Mouse (Mus musculus): ENCODE results near the gene Hyal3. TPM values are rescaled to one million over a fixed set of nuclear protein-coding genes. Genes with fewer than 3 reads are reported as not detected.

Hyal3 gene
- total and polyA plus RNA-seq, 3 experiments, result 2.3 to 6.8 TPM; not detected in 1

GRCm38 (mm10) chr9:107598385-107598784, 17.8 kb downstream of the Hyal3 start:
- Histone ChIP-seq H3K4me3 (ENCODE audit: control insufficient read depth in 1 of 2, insufficient read depth in 1 of 2, low read depth in 2 of 2, low read length in 2 of 2) (no peak overlapping the region), H3K4me1 (ENCODE audit: control insufficient read depth in 1 of 2, insufficient read depth in 2 of 2, low read length in 2 of 2) (peaks cover 0 to 15% of the 10 kb centered on the region in 2 experiments; a peak in 2 of 4 replicates), H3K27ac (ENCODE audit: control insufficient read depth, low read depth, low read length) (no peak overlapping the region), H3K9me3 (replicated peaks; ENCODE audit: insufficient read depth, low read length) (no peaks in the 10 kb centered on the region), H3K79me2 (ENCODE audit: control insufficient read depth, insufficient read depth, low read length, poor library complexity) (no peaks in the 10 kb centered on the region; the same call in 1 of the 2 replicates), H3K9ac (ENCODE audit: control insufficient read depth, low read depth, low read length, poor library complexity, severe bottlenecking) (no peak overlapping the region), H3K36me3 (ENCODE audit: control insufficient read depth in 1 of 2, insufficient read depth in 2 of 2, low read length in 2 of 2) (peaks cover 0 to 6% of the 10 kb centered on the region in 2 experiments; a peak in 3 of 4 replicates), H3K27me3 (ENCODE audit: control insufficient read depth in 1 of 2, insufficient read depth in 2 of 2, low read length in 2 of 2) (no peaks in the 10 kb centered on the region)
- TF ChIP-seq CTCF (IDR thresholded peaks at IDR 0.05 in 2 of 3, conservative IDR thresholded peaks at IDR 0.05 in 1 of 3; ENCODE audit: control insufficient read depth in 1 of 3, insufficient read depth in 1 of 3, low read depth in 2 of 3, low read length in 3 of 3, poor library complexity in 1 of 3, severe bottlenecking in 1 of 3) (no peak), HCFC1 (IDR thresholded peaks at IDR 0.05; ENCODE audit: low read depth, low read length) (no peak), ZNF384 (IDR thresholded peaks at IDR 0.05; ENCODE audit: low read depth, low read length) (no peak), KAT2A (conservative IDR thresholded peaks at IDR 0.05; ENCODE audit: low read depth, low read length) (no peak), UBTF (IDR thresholded peaks at IDR 0.05; ENCODE audit: borderline replicate concordance, insufficient read depth, low read depth, low read length) (no peak), POLR2AphosphoS2 (IDR thresholded peaks at IDR 0.05; ENCODE audit: low read length) (no peak), MAZ (IDR thresholded peaks at IDR 0.05; ENCODE audit: low read depth, low read length) (no peak)
- DNase-seq (ENCODE audit: low read depth, low spot score), result no peak

DNA sequence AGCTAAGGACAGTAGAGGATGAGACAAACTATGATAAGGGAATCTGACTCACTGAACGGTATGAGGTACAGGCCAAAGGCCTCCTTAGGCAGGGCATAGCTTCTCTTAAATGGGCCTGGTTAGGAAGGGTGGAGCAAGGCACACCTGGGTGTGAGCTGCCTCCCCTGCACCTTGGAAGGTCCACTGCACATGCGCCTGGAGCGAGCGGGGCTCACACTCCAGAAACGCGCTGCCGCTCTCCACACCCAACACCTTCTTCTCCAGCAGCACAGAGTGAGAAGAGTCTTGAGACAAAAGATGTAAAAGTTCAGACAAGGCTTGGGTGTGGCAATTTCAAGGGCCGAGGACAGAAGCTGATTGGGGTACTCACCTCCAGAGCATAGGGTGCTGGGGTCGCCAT, 18.8 kb downstream of the Hyal3 start:
- H3K4me1 ChIP-seq (ENCODE audit: control insufficient read depth in 1 of 2, insufficient read depth in 2 of 2, low read length in 2 of 2), result peaks cover 0 to 18% of the 10 kb centered on the region in 2 experiments; a peak in 2 of 4 replicates
- H3K27ac ChIP-seq (ENCODE audit: control insufficient read depth, low read depth, low read length), result no peak overlapping the region
- H3K27me3 ChIP-seq (ENCODE audit: control insufficient read depth in 1 of 2, insufficient read depth in 2 of 2, low read length in 2 of 2), result no peaks in the 10 kb centered on the region
- H3K9ac ChIP-seq (ENCODE audit: control insufficient read depth, low read depth, low read length, poor library complexity, severe bottlenecking), result no peak overlapping the region
- no peak overlapping the region for H3K4me3 ChIP-seq (ENCODE audit: control insufficient read depth in 1 of 2, insufficient read depth in 1 of 2, low read depth in 2 of 2, low read length in 2 of 2)
- no peaks in the 10 kb centered on the region for H3K9me3 ChIP-seq (replicated peaks; ENCODE audit: insufficient read depth, low read length)
- TF ChIP-seq GATA1 (IDR thresholded peaks at IDR 0.05; ENCODE audit: low read depth, low read length), result no peak
- no peak for TF ChIP-seq POLR2AphosphoS2 (IDR thresholded peaks at IDR 0.05; ENCODE audit: low read length)
- no peaks in the 10 kb centered on the region; the same call in 1 of the 2 replicates for H3K79me2 ChIP-seq (ENCODE audit: control insufficient read depth, insufficient read depth, low read length, poor library complexity)
- no peak for DNase-seq (ENCODE audit: low read depth, low spot score)
- H3K36me3 ChIP-seq (ENCODE audit: control insufficient read depth in 1 of 2, insufficient read depth in 2 of 2, low read length in 2 of 2), result peaks cover 0 to 6% of the 10 kb centered on the region in 2 experiments; a peak in 3 of 4 replicates

DNA sequence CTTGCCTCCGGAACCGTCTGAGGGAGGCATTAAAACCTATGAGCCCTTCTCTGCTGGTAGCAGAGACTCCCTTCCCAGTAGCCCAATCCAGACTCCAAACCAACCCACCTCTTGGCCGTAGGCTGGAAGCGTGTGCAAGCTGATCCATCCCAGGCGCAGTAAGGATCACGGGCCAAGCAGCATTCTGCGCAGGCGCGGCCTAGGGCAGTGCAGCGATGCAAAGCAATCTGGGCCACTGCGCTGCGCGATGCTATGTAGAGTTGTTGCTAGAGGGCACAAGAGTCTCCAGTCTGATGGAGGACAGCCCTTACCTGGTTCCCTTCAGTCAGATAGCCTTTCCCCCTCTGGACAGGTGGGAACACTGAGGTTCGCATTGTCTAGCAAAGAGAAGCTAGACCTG, 19.2 kb downstream of the Hyal3 start:
- H3K4me1 ChIP-seq (ENCODE audit: control insufficient read depth in 1 of 2, insufficient read depth in 2 of 2, low read length in 2 of 2), result peaks cover 0 to 18% of the 10 kb centered on the region in 2 experiments; a peak in 2 of 4 replicates
- H3K27ac ChIP-seq (ENCODE audit: control insufficient read depth, low read depth, low read length), result no peak overlapping the region
- no peak overlapping the region for H3K9ac ChIP-seq (ENCODE audit: control insufficient read depth, low read depth, low read length, poor library complexity, severe bottlenecking)
- no peak overlapping the region for H3K4me3 ChIP-seq (ENCODE audit: control insufficient read depth in 1 of 2, insufficient read depth in 1 of 2, low read depth in 2 of 2, low read length in 2 of 2)
- H3K9me3 ChIP-seq (replicated peaks; ENCODE audit: insufficient read depth, low read length), result no peaks in the 10 kb centered on the region
- H3K27me3 ChIP-seq (ENCODE audit: control insufficient read depth in 1 of 2, insufficient read depth in 2 of 2, low read length in 2 of 2), result no peaks in the 10 kb centered on the region
- TF ChIP-seq RCOR1 (IDR thresholded peaks at IDR 0.05; ENCODE audit: low read depth, low read length) (no peak), EP300 (IDR thresholded peaks at IDR 0.05; ENCODE audit: low read depth in 1 of 2, low read length in 2 of 2) (no peak), ETS1 (IDR thresholded peaks at IDR 0.05; ENCODE audit: low read depth, low read length) (no peak), KAT2A (conservative IDR thresholded peaks at IDR 0.05; ENCODE audit: low read depth, low read length) (no peak), MEF2A (IDR thresholded peaks at IDR 0.05; ENCODE audit: extremely low read depth, insufficient replicate concordance, low read depth, low read length, poor library complexity, severe bottlenecking) (no peak), TBP (IDR thresholded peaks at IDR 0.05; ENCODE audit: low read depth, low read length) (no peak), ELF1 (IDR thresholded peaks at IDR 0.05; ENCODE audit: low read depth, low read length) (no peak), POLR2AphosphoS2 (IDR thresholded peaks at IDR 0.05; ENCODE audit: low read length) (no peak), MAZ (IDR thresholded peaks at IDR 0.05; ENCODE audit: low read depth, low read length) (no peak), HCFC1 (IDR thresholded peaks at IDR 0.05; ENCODE audit: low read depth, low read length) (no peak), CHD1 (IDR thresholded peaks at IDR 0.05; ENCODE audit: low read depth, low read length) (no peak), CTCF (IDR thresholded peaks at IDR 0.05 in 2 of 3, conservative IDR thresholded peaks at IDR 0.05 in 1 of 3; ENCODE audit: control insufficient read depth in 1 of 3, insufficient read depth in 1 of 3, low read depth in 2 of 3, low read length in 3 of 3, poor library complexity in 1 of 3, severe bottlenecking in 1 of 3) (no peak), GABPA (IDR thresholded peaks at IDR 0.05; ENCODE audit: low read depth, low read length) (no peak), TCF12 (IDR thresholded peaks at IDR 0.05; ENCODE audit: low read depth, low read length) (no peak), SMC3 (IDR thresholded peaks at IDR 0.05; ENCODE audit: low read depth, low read length) (no peak), USF1 (IDR thresholded peaks at IDR 0.05; ENCODE audit: low read depth, low read length) (no peak), ZNF384 (IDR thresholded peaks at IDR 0.05; ENCODE audit: low read depth, low read length) (no peak), SIN3A (IDR thresholded peaks at IDR 0.05; ENCODE audit: low read length) (no peak)
- H3K79me2 ChIP-seq (ENCODE audit: control insufficient read depth, insufficient read depth, low read length, poor library complexity), result no peaks in the 10 kb centered on the region; the same call in 1 of the 2 replicates
- H3K36me3 ChIP-seq (ENCODE audit: control insufficient read depth in 1 of 2, insufficient read depth in 2 of 2, low read length in 2 of 2), result peaks cover 0 to 6% of the 10 kb centered on the region in 2 experiments; a peak in 2 of 4 replicates
- DNase-seq (ENCODE audit: low read depth, low spot score), result no peak
